Mouse (Mus musculus) cerebellum, postnatal 14 days (tissue): ENCODE data around the gene Hist1h2be.
"Not testable (repeated sequence)": the region's sequence is repeated elsewhere in the genome, so short reads cannot be mapped to it uniquely, and the experiment has no call there.

Source experiments
- DNase-seq, 2 experiments: peaks; one replicate each; pipeline ENCODE4 v3.0.0; 2021; ENCODE audit warnings: mixed read lengths in 2 of 2

The Hist1h2be gene

DNA sequence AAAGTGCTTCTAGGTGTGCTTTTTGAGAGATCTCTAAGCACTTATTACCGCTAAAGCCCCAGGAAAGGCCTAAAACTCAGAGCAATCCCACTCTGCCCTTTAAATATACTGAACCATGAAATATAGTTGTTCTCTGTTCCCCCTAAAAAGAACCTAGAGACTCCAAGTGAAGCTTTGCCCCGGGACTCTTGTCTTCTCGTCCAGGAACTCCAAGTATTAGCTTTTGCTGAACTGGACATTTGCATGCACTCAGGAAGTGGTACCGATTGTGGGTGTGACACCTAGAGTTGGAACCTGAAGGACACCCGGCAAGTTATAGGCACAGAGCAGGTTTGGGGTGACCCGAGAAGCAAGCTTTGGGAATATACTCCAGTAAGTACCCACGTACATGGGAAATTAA is 29.7 kb downstream of the Hist1h2be start:
- no peak for DNase-seq

- no peak for DNase-seq
Measured at GRCm38 (mm10) chr13:23586940-23587225, 34.0 kb downstream of the Hist1h2be start.

- no peak for DNase-seq
Measured at GRCm38 (mm10) chr13:23586099-23586939, 34.6 kb downstream of the Hist1h2be start.

- DNase-seq = peak; percentile 47 to 65
Measured at GRCm38 (mm10) chr13:23585442-23586098, 35.4 kb downstream of the Hist1h2be start.

GRCm38 (mm10) chr13:23585029-23585441 is 35.9 kb downstream of the Hist1h2be start:
- DNase-seq = peak; percentile 48 to 61

GRCm38 (mm10) chr13:23584331-23584730 is 36.6 kb downstream of the Hist1h2be start:
- no peak for DNase-seq

DNA sequence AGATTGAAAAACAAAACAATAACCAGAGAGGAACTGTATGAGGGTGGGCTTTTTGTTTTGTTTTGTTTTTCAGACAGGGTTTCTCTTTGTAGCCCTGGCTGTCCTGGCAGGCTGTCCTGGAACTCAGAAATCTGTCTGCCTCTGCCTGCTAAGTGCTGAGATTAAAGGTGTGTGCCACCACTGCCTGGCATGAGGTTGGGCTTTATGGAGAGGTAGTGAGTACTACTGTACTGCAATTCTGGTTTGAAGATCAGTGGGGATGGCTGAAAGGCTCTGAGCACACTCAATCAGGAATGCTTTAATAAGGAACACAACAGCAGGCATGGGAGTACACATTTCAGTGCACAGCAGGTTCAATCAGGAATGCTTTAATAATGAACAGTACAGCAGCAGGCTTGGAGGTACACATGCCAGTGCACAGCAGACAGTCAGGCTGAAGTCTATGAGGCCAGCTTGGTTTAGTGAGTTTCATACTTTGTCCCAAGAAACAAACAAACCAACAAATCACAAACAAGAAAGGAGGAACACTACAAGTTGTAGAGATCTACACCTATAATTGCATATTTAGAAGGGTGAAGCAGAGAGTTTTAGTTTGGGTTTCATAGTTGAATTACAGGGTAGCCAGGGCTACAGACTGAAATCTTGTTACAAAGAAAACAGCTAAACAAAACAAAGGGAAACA is 37.4 kb downstream of the Hist1h2be start:
- DNase-seq = no peak

DNA sequence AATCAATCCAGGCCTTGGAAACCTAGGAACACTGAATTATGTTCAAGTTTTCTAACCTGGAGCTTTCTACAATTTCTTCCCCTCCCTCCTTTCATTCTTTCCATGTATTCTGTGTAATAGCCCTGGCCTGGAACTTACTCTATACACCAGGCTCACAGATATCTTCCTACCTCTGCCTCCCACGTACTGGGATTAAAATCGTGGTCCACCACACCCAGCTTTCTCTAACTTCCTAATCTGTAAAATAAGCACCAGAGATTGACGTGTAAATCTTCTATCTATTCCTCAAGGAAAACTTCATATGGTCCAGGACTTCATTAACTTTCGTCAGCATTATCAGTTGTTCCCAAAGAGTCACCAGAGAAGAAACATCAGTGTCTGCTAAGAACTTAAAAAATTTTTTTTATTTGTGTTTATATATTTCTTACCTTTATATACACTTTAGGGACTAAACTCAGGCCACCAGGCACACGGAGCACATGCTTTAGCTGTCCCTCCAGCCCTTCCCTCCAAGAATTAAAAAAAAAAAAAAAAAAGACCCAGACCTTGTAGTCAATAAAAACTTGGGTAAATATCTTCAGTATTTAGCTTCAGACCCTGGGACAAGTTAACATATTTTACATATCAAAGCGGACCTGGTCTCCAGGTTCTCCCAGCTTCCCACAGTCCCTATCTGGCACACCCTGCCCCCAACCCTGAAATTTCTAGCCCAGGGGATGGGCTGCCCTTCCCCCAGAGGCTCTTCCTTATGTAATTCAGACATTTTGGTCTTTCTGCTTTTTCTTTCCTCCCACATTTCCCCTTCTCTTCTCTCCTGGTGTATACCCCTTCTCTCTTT is 38.5 kb downstream of the Hist1h2be start:
- no peak for DNase-seq

DNA sequence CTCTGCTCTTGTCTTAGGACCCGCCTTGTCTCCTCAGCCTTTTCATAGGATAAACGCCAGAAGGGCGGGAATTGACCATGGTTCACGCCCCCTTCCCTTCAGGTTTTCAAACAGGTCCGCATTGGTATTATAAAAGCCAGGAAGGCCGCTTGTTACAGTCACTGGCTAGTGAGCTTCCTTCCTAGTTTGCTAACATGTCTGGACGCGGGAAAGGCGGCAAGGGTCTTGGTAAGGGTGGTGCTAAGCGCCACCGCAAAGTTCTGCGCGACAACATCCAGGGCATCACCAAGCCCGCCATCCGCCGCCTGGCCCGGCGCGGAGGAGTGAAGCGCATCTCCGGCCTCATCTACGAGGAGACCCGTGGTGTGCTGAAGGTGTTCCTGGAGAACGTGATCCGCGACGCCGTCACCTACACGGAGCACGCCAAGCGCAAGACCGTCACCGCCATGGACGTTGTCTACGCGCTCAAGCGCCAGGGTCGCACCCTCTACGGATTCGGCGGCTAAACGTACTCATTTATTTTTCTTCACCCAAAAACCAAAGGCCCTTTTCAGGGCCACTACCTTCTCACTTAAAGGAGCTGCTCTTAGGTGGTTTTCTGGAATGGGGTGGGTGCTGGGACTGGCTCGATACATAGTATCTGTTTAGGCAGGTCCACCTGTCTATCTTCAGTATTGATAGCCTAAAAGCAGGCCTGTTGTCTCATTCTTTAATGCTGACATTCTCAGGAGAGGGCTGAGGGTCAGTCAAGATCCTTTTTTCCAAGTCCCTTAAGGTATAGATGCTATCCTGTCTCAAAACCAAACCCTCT is 39.3 kb downstream of the Hist1h2be start, which contains the start of gene Hist1h4d:
TSS of gene Hist1h4d (plus strand) at position 191 of the 811 bp plus-strand sequence.
- DNase-seq = peak; percentile 96 to 99

- no peak for DNase-seq
Measured at GRCm38 (mm10) chr13:23577835-23578234, 43.1 kb downstream of the Hist1h2be start.

DNA sequence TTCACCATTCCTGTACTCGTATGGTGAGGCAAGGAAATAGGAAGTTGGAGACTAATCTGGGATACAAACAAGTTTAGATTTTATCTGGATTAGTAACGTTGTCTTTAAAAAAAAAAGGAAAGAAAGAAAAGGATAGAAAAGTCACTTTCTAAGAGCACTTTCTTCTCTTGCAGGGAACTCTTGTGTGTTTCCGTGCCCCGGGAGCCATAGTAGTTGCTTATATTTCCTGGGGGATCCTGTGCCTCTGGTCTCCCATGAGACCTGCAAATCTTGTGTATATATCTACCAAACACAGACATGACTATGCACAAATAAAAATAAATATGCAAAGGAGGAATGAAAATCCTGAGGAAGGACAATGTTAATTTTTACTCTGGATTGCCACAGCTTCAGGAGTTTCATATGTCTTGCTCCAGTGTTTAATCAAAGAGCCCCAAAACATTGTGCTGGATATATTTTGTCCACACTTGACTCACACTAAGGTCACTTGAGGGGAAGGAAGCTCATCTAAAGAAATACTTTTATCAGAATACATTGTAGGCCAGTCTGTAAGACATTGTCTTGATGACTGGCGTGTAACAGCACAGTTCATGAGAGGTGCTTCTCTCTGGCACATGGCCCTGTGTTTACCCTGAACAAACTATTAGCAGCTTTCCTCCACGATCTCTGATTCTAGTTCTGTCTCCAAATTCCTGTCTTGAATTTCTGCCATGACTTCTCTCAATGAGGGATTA is 43.9 kb downstream of the Hist1h2be start:
- no peak for DNase-seq

GRCm38 (mm10) chr13:23576351-23576881 is 44.5 kb downstream of the Hist1h2be start:
- DNase-seq = no peak

- not testable (repeated sequence) for DNase-seq
Measured at GRCm38 (mm10) chr13:23575864-23576313, 45.0 kb downstream of the Hist1h2be start.

DNA sequence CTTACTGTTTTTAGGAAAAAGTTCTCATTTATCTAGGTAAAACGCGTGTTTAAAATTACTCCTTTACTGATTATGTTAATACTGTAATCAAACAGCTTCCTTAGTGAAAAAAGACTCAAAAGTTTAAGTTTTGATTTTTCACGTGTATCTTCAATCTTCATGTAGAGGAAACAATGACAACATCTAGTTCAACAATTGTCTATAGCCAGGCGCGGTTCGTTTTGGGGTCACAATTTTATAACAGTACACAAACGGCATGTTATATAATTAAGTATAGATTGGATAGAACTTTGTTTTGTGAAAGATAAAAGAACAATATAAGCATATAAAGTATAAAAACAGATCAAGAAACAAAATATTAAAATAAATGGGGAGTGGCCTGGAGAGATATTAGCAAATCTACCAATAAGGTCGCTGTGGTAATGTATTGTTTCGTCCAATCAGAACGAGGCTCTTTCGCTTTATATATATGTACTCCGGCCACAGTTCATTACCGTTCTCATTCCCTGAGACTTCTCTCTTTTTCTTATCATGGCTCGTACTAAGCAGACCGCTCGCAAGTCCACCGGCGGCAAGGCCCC is 45.6 kb downstream of the Hist1h2be start, which contains the start of gene Hist1h3d:
TSS of gene Hist1h3d (plus strand) at position 493 of the 581 bp plus-strand sequence.
- DNase-seq = peak in 1 of 2 experiments; percentile 58

- not testable (repeated sequence) for DNase-seq
Measured at GRCm38 (mm10) chr13:23574546-23575170, 46.3 kb downstream of the Hist1h2be start.

- DNase-seq = peak; percentile 87 to 89
Measured at GRCm38 (mm10) chr13:23573898-23574524, 46.9 kb downstream of the Hist1h2be start, which contains the start of the genes Hist1h2bf and Hist1h2ad. TSS of gene Hist1h2bf (minus strand) at chr13:23574196. TSS of gene Hist1h2ad (plus strand) at chr13:23574381.

- DNase-seq = not testable (repeated sequence)
Measured at GRCm38 (mm10) chr13:23573034-23573897, 47.7 kb downstream of the Hist1h2be start.
